8 mouse cellular contexts compared by ENCODE assay signal in genomic region chr17:79019726-79020207, GRCm38 (mm10). TPM values are rescaled to one million over a fixed set of nuclear protein-coding genes. Genes with fewer than 3 reads are reported as not detected.
A peak's percentile ranks its signal among the peaks of the same experiment; 100 is the strongest.
DNase-seq lines count a peak whose midpoint lies in the region; ATAC-seq lines count a peak whose summit lies in the region.

No protein-coding gene starts in this region.

- H3K36me3 ChIP-seq in heart, embryonic 15.5 days = no peaks in the 10 kb centered on the region
- H3K36me3 ChIP-seq in liver, embryonic 12.5 days = no peaks in the 10 kb centered on the region

- H3K9me3 ChIP-seq in heart, embryonic 15.5 days (replicated peaks) = no peaks in the 10 kb centered on the region
- H3K9me3 ChIP-seq in liver, embryonic 12.5 days (replicated peaks) = no peaks in the 10 kb centered on the region

- H3K4me1 ChIP-seq in heart, embryonic 15.5 days (replicated peaks) = peaks cover 37% of the 10 kb centered on the region
- H3K4me1 ChIP-seq in liver, embryonic 12.5 days = peaks cover 50% of the 10 kb centered on the region

- no peaks in the 10 kb centered on the region for H3K27me3 ChIP-seq in heart, embryonic 15.5 days
- peaks cover 13% of the 10 kb centered on the region for H3K27me3 ChIP-seq in liver, embryonic 12.5 days (replicated peaks)

- H3K27ac ChIP-seq in heart, embryonic 15.5 days = peak overlapping the region; percentile 96
- H3K27ac ChIP-seq in liver, embryonic 12.5 days = peak overlapping the region; percentile 80

- DNase-seq in heart, adult 8-10 months (ENCODE audit: low spot score) = peak; percentile 12
- no peak for DNase-seq in heart, adult 18-20 months
- DNase-seq in ES-CJ7 (ENCODE audit: low read depth, low spot score) = peak; percentile 13
- peak; percentile 34 for DNase-seq in retina, postnatal 1 day
- DNase-seq in cerebellum, postnatal 25 days = no peak
- no peak for DNase-seq in urinary bladder, postnatal 14 days (ENCODE audit: low spot score)

- H3K4me3 ChIP-seq in heart, embryonic 15.5 days = peak overlapping the region; percentile 84
- peak overlapping the region; percentile 75 for H3K4me3 ChIP-seq in liver, embryonic 12.5 days

- no peak for ATAC-seq in heart, embryonic 15.5 days (replicated peaks; ENCODE audit: insufficient number of reproducible peaks, insufficient read depth, low FRiP score, low read depth)
- ATAC-seq in liver, embryonic 12.5 days = no peak

- WGBS in heart, embryonic 15.5 days = 0% methylated on average over 18 of the region's 18 CpGs
- 2% methylated on average over 18 of the region's 18 CpGs for WGBS in liver, embryonic 12.5 days (ENCODE audit: insufficient replicate concordance)

- peak overlapping the region; percentile 92 for H3K4me2 ChIP-seq in heart, embryonic 15.5 days
- H3K4me2 ChIP-seq in liver, embryonic 12.5 days = peak overlapping the region; percentile 95

- peak overlapping the region; percentile 90 for H3K9ac ChIP-seq in heart, embryonic 15.5 days
- peak overlapping the region; percentile 81 for H3K9ac ChIP-seq in liver, embryonic 12.5 days

RNA-seq across cellular contexts. Expression of gene Prkd3, which starts 0.8 kb away (rescaled TPM):
- 10 to 100 TPM; 14.2 to 15.5 (median 14.9) TPM for total RNA-seq in heart, adult 8-10 months (2022)
- total RNA-seq in heart, adult 18-20 months (2021) = 10 to 100 TPM; 15.9 to 16.0 TPM
- polyA plus RNA-seq in heart, embryonic 15.5 days (2015; fragmentation: Nextera tagmentation; extraction: Ambion mirVana) = 21.8 and 23.5 TPM in 2 replicates
- 12.9 and 13.3 TPM in 2 replicates for polyA plus RNA-seq in liver, embryonic 12.5 days (2016; fragmentation: Nextera tagmentation; extraction: Ambion mirVana)

RNA-seq across cellular contexts. Expression of gene Qpct, which starts 31.9 kb away (rescaled TPM):
- total RNA-seq in heart, adult 8-10 months (2022) = 1 to 10 TPM; 3.7 to 4.7 (median 4.5) TPM
- 1 to 10 TPM; 3.9 to 5.3 TPM for total RNA-seq in heart, adult 18-20 months (2021)
- 25.4 and 31.6 TPM in 2 replicates for polyA plus RNA-seq in heart, embryonic 15.5 days (2015; fragmentation: Nextera tagmentation; extraction: Ambion mirVana)
- 10.0 and 11.7 TPM in 2 replicates for polyA plus RNA-seq in liver, embryonic 12.5 days (2016; fragmentation: Nextera tagmentation; extraction: Ambion mirVana)

Comparison
In these comparisons a context has a peak if more than half of its experiments do, and no peak if none do; other contexts are left out.
1. DNase-seq: peak in heart, adult 8-10 months (single experiment), ES-CJ7 (single experiment) and retina, postnatal 1 day (single experiment); none in heart, adult 18-20 months (0 of 2), cerebellum, postnatal 25 days (0 of 2) and urinary bladder, postnatal 14 days (single experiment).